Mouse (Mus musculus): ENCODE data around the gene Olfr1214. TPM values are rescaled to one million over a fixed set of nuclear protein-coding genes. Genes with fewer than 3 reads are reported as not detected.
"Not testable (repeated sequence)": the region's sequence is repeated elsewhere in the genome, so short reads cannot be mapped to it uniquely, and the experiment has no call there.

Gene Olfr1214
- not detected for total RNA-seq (2021)
- long read RNA-seq, experiment 1: 0 reads
- long read RNA-seq, experiment 2: 0 reads

DNA sequence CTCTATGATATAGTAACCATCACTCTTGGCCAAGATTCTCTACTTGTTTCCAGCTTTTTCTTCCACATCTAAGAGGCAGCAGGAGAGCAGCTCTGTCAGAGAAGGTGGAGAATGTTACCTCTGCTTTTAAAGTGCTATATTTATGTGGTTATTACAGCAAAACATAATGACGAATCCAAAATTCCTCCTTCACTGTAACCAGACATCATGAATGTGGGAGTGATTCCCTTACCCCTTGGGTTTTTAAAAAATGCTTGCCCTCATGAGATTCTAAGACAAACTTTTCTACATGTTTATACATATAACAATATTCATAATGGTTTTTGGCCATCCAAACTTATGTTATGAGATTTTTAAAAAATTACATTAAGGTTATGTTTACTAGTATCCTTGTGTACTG lies at the start of gene Olfr1214:
Gene Olfr1214 (minus strand): TSS at position 101 of the 400 bp plus-strand sequence.
- DNase-seq: no peak

DNA sequence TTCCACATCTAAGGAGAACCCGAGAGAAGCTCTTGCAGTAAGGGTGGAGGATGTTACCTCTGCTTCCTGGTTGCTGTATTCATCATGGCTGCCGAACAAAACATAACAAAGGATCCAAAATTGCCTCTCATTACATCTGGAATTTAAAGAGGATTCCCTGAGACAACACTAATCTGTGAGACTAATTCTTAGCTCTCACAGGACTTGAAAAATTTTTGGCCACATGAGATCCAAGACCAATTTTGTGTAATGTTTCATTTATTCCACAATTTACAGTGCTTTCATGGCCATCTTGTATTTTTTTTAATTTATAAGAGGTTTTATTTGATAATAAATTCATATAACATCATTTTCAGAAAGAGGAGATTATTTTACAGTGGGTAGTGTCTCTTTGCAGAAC lies 39.5 kb upstream of the Olfr1214 start, which contains the start of gene Olfr1217:
Gene Olfr1217 (minus strand): TSS at position 101 of the 400 bp plus-strand sequence.
- no peak for DNase-seq

DNA sequence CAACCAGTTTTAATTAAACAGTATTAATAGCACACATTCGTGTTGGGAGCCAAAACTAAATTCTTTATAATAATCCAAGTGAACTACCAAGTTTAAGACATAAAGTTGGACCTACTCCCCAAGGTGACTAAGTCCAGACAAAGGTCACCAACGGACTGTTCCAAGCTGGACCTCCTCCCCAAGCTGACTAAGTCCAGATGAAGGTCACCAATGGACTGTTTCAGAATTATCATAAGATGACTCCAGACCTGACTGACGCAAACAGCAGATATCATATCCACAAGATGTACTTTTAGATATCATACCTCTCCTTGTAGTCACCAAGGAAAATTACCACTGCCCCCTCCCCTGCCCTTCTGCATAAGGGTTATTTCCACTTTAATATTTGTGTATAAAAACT lies 29.0 kb upstream of the Olfr1214 start:
- DNase-seq: not testable (repeated sequence)

DNA sequence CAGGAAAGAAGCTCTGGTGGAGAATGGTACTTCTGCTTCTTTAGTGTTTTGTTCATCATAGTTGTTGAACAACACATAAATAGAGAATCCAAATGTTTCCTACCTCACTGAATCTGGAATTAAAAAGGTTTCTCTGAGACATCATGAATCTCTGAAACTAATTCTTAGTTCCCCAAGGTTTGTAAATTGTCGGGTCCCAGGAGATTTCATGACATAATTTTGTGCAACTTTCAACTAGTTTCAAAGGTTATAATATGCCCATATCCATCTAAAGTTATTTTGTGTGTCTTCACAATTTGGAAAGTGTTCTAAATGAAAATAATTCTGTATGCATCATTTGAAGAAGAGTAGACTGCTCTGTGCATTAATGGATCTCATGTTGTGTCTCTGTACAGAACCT lies 25.8 kb upstream of the Olfr1214 start, which contains the start of gene Olfr1216:
Gene Olfr1216 (minus strand): TSS at position 101 of the 400 bp plus-strand sequence.
- no peak for DNase-seq

DNA sequence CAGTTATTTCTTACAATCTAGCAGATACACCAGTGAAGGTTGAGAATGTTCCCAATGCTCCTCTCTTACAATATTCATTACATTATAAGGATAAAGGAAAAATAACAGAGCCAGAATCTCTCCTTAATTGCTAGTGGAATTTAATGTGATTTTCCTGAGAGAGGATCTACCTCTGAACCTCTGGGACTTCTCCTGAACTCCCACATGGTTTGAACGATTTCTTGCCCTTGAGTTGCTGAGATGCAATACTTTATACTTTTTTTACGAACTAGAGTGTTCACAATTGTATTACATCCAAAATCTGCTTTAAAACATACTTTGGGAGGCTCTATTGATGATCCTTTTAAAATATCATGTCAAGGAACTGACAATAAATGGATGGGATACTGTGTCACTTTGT lies 14.4 kb upstream of the Olfr1214 start, which contains the start of gene Olfr1215:
Gene Olfr1215 (minus strand): TSS at position 101 of the 400 bp plus-strand sequence.
- DNase-seq: no peak

DNA sequence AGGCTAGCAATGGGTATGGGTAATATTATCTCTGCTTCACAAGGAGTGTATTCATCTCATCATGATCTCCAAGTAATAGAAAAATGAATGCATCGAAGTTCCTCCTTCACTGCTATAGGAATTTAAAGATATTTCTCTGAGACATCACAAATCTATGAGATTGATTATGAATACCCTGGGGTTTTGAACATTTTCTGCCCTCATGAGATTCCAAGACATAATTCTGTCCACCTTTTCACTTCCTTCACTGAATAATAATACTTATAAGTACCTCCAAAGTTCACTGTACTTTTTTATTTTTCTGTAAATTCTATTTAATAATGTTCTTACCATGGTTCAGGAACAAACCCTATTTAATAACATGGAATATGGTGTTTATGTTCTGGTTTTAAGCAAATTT lies 12.3 kb downstream of the Olfr1214 start, which contains the start of gene Gm13762:
Gene Gm13762 (minus strand): TSS at position 101 of the 400 bp plus-strand sequence.
- no peak for DNase-seq

DNA sequence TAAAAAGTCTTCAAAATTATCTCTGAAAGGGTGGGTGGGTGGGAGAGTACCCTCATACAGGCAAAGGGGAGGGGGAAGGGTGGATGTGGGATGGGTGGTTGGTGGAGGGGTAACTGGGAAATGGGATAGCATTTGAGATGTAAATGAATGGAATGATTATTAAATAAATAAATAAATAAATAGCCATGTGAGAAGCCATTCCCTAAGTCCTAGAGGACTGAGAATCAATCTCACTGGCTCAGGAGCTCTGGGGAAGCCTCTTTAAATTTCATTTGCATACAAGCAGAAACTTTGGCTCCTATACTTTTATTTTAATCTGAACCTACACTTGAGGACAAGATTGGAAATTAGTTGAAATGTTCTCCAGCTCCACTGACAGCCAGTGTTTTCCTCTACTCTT lies 38.8 kb downstream of the Olfr1214 start, which contains the start of gene Olfr1212:
Gene Olfr1212 (plus strand): TSS at position 301 of the 400 bp plus-strand sequence.
- DNase-seq: no peak

DNA sequence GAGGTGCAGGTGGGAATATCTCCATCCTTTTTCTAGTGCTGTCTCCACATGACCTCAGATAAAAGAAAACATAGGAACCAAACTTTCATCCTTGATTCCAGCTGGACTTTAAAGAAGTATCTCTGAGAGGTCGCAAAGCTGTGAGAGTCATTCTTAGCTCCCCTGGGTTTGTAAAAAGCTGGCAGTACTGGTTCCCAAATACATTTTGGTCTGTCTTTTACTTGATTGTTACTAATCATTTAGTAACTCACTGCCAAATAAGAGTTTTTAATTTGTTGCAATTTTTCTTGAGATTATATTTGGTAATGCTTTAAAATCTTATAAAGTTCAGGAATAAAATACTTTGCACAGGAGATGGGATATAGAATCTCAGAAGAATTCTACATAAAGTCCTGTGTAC lies 54.4 kb downstream of the Olfr1214 start, which contains the start of gene Olfr1211:
Gene Olfr1211 (minus strand): TSS at position 101 of the 400 bp plus-strand sequence.
- no peak for DNase-seq

Other genes starting within 250 kb of the Olfr1214 start
- not detected for gene Olfr1198, start 241.3 kb downstream of the Olfr1214 start, total RNA-seq (2021)
- not detected for gene Olfr1199, start 232.2 kb downstream of the Olfr1214 start, total RNA-seq (2021)
- not detected for gene Olfr1200, start 222.2 kb downstream of the Olfr1214 start, total RNA-seq (2021)
- not detected for gene Olfr1201, start 199.6 kb downstream of the Olfr1214 start, total RNA-seq (2021)
- not detected for gene Olfr1202, start 178.2 kb downstream of the Olfr1214 start, total RNA-seq (2021)
- gene Olfr1205, start 162.9 kb downstream of the Olfr1214 start, total RNA-seq (2021): not detected
- not detected for gene Olfr1204, start 143.4 kb downstream of the Olfr1214 start, total RNA-seq (2021)
- gene Olfr1206, start 129.4 kb downstream of the Olfr1214 start, total RNA-seq (2021): not detected
- not detected for gene Olfr1208, start 90.3 kb downstream of the Olfr1214 start, total RNA-seq (2021)
- not detected for gene Olfr1209, start 77.5 kb downstream of the Olfr1214 start, total RNA-seq (2021)
- not detected for gene Olfr1211, start 54.5 kb downstream of the Olfr1214 start, total RNA-seq (2021)
- not detected for gene Olfr1212, start 38.7 kb downstream of the Olfr1214 start, total RNA-seq (2021)
- not detected for gene Gm13762, start 12.4 kb downstream of the Olfr1214 start, total RNA-seq (2021)
- gene Olfr1215, start 14.3 kb upstream of the Olfr1214 start, total RNA-seq (2021): not detected
- gene Olfr1216, start 25.7 kb upstream of the Olfr1214 start, total RNA-seq (2021): not detected
- not detected for gene Olfr1217, start 39.4 kb upstream of the Olfr1214 start, total RNA-seq (2021)
- gene Olfr1218, start 68.5 kb upstream of the Olfr1214 start, total RNA-seq (2021): not detected
- gene Olfr1219, start 90.9 kb upstream of the Olfr1214 start, total RNA-seq (2021): not detected
- not detected for gene Olfr1220, start 114.2 kb upstream of the Olfr1214 start, total RNA-seq (2021)
- gene Olfr1221, start 124.6 kb upstream of the Olfr1214 start, total RNA-seq (2021): not detected
- not detected for gene Olfr1222, start 140.4 kb upstream of the Olfr1214 start, total RNA-seq (2021)
- gene Olfr1223, start 158.9 kb upstream of the Olfr1214 start, total RNA-seq (2021): not detected
- gene Olfr1224-ps1, start 171.4 kb upstream of the Olfr1214 start, total RNA-seq (2021): not detected
- gene Olfr1225, start 182.0 kb upstream of the Olfr1214 start, total RNA-seq (2021): not detected
- gene Olfr1226, start 207.4 kb upstream of the Olfr1214 start, total RNA-seq (2021): not detected

Measured in gastrocnemius, postnatal 10 days (tissue).